Mouse (Mus musculus) left cerebral cortex, adult 18-20 months (tissue): Measurements from ENCODE around the gene Shroom1. TPM values are rescaled to one million over a fixed set of nuclear protein-coding genes. Genes with fewer than 3 reads are reported as not detected.
A peak's percentile ranks its signal among the peaks of the same experiment; 100 is the strongest.
"Not testable (repeated sequence)": the region's sequence is repeated elsewhere in the genome, so short reads cannot be mapped to it uniquely, and the experiment has no call there.

Experiments used
- DNase-seq, 2 experiments: peaks; one replicate each; pipeline ENCODE4 v3.0.0; 2021 to 2022; ENCODE audit warnings: low spot score in 2 of 2, mixed read lengths in 1 of 2
- long read RNA-seq, 2 experiments: library from polyadenylated mRNA; stranded (forward); transcript quantifications; one replicate each; pipeline ENCODE4 v2.0.0; 2021
- total RNA-seq, 2 experiments: library from RNA; stranded (reverse); gene quantifications; 2 replicates each; pipeline ENCODE4 v1.2.3; 2021

Gene Shroom1
- total RNA-seq, result 1 to 10 TPM; 5.4 to 5.6 TPM
- long read RNA-seq, experiment 1, partial matches to known transcripts, result 0 of 12 reads
- long read RNA-seq, experiment 1, other reads (novel, unspliced or antisense), result 5 of 12 reads
- long read RNA-seq, experiment 2, partial matches to known transcripts, result 3 of 8 reads
- long read RNA-seq, experiment 2, other reads (novel, unspliced or antisense), result 3 of 8 reads

DNA sequence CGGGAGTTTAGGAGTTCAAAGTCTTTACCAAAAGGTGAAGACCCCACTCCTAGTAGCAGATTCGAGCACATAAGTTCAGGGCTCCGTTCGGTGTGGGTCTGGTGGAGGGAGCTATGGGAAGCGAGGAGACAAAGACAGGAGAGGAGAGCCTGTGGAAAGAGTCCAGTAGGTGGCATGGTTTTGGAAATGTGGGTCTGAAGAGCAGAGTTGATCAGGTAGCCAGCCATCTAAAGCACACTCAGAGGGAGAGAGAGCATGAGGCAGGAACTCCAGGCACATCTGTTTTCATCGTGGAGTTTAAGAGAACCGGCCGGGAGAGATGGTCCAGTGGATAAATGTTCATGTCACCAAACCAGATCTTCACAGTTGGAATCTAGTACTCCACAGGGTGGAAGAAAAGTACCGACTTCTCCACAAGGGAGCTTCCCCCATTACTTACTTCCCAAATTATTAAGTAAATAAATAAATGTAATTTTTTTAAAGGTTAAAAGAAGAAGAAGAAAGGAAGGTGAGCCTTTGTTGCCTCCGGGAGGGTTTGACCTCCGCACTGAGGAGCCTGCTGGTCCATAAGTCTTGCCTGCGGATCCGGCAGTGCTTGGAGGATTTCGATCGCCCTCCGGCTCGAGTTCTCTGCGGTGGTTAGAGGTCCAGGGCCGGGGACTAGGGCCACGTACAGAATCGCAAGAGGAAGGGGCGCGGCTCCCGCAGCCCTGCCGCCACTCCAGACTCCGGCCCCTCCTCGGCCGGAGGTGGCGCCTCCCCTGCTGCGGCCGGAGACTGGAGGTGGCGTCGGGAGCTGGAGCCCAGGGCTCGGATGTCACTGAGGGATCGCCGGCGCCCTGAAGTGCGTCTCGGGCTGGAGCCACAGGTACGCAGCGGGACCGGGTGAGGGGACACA lies at the start of gene Shroom1, which contains the start of gene Gm10447:
Gene Shroom1, plus strand, starts transcription at position 732 of the 898 bp plus-strand sequence.
Gene Gm10447, minus strand, starts transcription at position 637 of the 898 bp plus-strand sequence.
- DNase-seq, result peak in 1 of 2 experiments; percentile 50

GRCm38 (mm10) chr11:53411738-53412137 lies 45.3 kb upstream of the Shroom1 start:
- no peak for DNase-seq

- DNase-seq, result no peak
Measured at GRCm38 (mm10) chr11:53413871-53414270, 43.1 kb upstream of the Shroom1 start.

GRCm38 (mm10) chr11:53418048-53418447 lies 39.0 kb upstream of the Shroom1 start:
- no peak for DNase-seq

DNA sequence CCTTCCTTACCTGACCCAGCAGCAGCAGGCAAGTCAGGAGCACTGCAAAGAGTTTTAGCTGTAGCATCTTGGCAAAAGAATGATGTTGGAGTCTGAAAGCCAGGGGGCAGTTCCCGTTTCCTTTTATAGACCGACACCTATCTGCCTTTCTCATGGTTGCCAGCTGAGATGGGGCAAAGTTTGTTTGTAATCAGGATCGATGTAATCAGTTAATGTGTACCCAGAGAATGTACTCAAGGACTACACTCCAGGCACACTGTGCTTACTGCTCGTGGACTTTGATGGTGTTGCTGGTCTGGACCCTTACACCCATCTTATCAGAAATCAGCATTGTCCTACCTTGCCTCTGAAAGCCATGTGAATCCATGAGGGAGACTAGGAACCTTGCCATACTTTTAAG lies 34.0 kb upstream of the Shroom1 start, which contains the start of gene Leap2:
Gene Leap2, minus strand, starts transcription at position 135 of the 400 bp plus-strand sequence.
- DNase-seq, result no peak

- DNase-seq, result no peak
Measured at GRCm38 (mm10) chr11:53424826-53425225, 32.2 kb upstream of the Shroom1 start.

DNA sequence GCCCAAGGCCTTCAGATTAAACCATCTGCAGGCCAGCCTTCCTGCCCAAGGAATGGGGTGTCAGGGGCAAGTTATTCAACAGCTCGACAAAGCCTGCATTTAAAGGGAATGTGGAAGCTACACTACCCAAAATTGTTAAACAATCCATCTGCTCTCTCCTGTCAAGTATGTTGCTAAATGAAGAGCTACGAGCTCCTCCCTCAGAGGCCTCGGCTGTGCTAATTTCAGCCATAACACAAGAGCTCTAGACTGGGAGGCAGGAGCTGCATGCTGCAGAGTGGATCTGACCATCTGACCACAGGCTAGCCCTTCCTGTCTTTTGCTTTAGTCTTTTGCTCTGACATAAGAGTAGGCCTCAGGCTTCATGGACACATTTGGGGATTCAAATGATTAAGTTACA lies 31.8 kb upstream of the Shroom1 start:
- no peak for DNase-seq

DNA sequence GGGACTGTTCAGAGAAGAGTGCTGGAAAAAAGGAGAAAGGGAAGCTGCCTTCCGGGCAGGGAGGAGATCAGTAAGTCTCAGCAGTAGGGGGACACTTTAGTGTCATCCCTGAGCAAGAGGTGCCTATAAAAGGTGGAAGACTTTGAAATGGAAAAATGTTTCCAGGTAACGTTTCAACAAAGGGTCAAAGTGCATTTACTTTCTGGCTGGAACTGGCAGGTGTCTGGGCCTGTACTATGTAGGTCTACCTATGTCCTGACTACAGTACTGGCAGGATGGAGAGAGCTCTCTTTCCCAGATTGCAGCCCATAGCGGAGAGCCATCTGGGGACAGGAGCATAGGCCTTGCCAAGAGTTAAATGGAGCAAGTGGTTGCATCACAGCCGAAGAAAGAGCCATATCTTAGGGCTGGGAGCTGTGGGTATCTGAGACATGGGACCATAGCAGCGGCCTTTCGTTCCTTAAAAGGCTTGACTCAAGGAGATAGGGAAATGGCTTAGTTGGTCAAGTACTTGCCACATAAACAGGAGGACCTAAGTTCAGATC lies 31.2 kb upstream of the Shroom1 start:
- no peak for DNase-seq

DNA sequence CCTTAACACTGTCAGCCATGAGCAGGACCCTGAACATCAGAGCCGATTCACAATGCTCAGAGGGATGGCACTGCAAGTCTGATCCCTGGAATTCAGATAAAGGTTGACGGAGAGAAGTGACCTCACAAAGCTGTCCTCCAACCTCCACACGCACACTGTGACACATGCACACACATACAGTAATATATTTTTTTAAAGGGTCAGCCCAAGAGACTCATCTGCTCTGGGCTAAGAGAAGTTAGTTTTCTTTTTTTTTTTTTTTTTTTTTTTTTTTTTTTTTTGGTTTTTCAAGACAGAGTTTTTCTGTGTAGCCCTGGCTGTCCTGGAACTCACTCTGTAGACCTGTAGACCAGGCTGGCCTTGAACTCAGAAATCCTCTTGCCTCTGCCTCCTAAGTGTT lies 30.1 kb upstream of the Shroom1 start:
- not testable (repeated sequence) for DNase-seq

DNA sequence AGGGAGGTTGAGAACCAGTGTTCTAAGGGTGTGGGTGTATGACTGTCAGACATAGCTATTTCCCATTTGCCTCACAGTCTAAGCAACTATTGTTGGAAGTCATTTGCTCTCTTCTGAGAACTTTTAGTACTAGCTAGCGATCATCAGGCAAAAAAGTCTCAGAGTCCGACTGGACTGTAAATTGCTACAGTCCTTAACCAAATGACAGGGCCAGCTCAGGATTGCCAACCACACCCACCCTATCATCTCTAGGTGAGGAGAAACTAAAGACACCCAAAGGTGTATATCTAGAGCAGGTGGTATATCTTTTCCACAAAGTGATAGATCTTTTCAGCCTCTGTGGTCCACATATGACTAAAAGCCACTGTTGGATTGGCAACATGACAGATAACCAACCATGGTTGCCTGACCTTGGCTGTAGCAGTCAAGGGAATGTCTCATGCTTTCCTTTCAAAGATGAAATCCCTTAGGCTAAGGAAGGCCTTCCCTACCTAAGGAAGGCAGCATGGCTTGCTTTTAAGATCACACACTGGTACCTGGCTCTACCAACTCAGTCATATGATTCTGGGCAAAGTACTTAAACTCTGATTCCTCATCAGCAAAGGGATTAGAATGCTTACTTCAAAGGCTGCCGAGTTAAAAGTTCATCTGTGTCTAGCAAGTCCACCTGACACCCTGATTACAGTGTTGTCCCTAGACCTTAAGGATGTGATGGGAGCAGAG lies 28.9 kb upstream of the Shroom1 start:
- DNase-seq, result no peak

- no peak for DNase-seq
Measured at GRCm38 (mm10) chr11:53428716-53429057, 28.3 kb upstream of the Shroom1 start.

GRCm38 (mm10) chr11:53429182-53429581 lies 27.8 kb upstream of the Shroom1 start:
- no peak for DNase-seq

GRCm38 (mm10) chr11:53430300-53430669 lies 26.7 kb upstream of the Shroom1 start:
- DNase-seq, result no peak

GRCm38 (mm10) chr11:53430670-53431346 lies 26.2 kb upstream of the Shroom1 start, which contains the start of the genes Uqcrq and Gdf9:
Gene Uqcrq, minus strand, starts transcription at chr11:53430831.
Gene Gdf9, plus strand, starts transcription at chr11:53431023.
- peak; percentile 98 to 99 for DNase-seq

DNA sequence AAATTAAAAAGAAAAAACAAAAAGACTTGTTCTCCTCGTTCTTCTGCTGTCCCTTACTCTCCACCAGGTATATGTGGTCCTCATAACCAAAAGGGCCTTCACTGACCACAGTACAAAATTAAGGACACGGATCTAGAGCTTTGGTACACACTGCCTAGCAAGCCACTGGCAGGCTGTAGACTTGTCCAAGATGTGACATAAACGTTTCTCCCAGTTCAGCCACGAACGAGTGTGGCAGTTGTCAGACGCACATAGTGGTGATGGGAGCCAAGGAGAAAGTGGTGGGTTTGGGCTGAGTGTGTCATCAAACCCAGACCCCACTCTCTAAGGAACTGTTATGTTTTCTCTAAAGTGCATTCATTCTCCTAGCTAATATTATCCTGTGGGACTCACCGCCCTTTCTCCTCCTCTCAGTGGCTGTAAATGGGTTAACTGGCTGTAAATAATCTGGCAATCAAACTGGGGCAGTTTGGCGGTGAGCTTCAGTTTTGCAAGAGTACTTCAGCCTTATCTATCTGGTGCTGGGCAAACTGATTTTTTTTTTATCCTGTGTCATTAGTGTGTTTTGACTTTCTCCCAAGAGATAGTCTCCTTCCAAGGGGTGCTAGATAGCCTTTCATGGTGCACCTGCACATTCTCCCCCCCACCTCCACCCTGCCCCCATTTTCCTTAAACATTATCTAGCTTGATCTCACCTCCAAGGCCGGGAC lies 25.5 kb upstream of the Shroom1 start:
- no peak for DNase-seq

DNA sequence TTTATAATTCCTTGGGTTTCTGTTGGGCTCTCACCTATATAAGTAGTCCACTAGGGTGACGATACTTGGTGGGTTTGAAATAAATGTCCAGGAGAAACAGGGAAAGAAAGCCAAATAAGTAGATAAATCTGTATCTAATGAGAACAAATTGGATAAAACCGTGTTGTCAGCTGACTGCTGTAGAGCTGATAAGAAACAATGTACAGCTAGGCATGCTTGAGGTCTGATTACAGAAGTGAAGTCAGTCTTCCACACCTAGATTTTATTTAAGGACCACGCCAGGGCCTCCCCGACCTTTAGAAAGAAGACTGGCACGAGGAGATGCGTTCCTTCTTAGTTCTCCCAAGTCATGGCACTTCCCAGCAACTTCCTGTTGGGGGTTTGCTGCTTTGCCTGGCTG lies 23.9 kb upstream of the Shroom1 start:
- no peak for DNase-seq

DNA sequence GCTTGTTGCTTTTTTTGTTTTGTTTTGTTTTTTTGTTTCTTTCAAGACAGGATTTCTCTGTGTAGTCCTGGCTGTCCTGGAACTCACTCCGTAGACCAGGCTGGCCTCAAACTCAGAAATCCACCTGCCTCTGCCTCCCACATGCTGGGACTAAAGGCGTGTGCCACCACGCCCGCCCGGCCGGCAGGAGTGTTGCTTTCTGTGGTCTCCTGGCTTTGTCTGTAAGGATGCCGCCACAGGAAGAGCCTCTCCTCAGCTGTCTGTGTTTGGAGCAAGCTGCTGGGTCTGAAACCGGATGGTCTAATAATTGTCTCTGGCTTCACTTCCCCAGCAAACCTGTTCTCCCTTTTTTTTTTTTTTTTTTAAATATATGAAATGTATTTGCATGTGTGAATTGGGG lies 21.5 kb upstream of the Shroom1 start:
- DNase-seq, result no peak

DNA sequence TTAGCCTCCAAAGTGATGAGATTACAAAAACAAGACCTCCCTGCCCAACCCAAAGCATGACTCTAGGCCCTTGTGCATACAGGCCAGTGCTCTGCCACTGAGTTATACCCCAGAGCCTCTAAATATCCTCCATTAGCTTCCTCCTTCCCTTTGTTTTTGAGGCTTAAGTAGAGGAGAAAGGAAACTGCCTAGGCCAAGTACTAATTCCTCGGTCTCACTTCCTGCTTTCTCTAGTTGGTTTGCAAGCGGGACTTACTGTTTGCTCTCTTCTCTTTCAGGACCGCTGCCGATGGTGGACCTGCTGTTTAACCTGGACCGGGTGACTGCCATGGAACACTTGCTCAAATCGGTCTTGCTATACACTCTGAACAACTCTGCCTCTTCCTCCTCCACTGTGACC lies 20.7 kb upstream of the Shroom1 start:
- DNase-seq, result no peak

GRCm38 (mm10) chr11:53441921-53442320 lies 15.1 kb upstream of the Shroom1 start:
- no peak for DNase-seq

- no peak for DNase-seq
Measured at GRCm38 (mm10) chr11:53443861-53444260, 13.1 kb upstream of the Shroom1 start.
